Mouse (Mus musculus) liver, postnatal 0 days (tissue): ENCODE results near the gene Icosl. TPM values are rescaled to one million over a fixed set of nuclear protein-coding genes. Genes with fewer than 3 reads are reported as not detected.

Experiments used
- ATAC-seq: fragments of 200-750 bp; cut with Nextera tagmentation; 2 replicates; pipeline ENCODE4 v1.8.0; 2017; ENCODE audit warnings: mild to moderate bottlenecking, moderate library complexity
- DNase-seq: peaks from one replicate; pipeline ENCODE4 v3.0.0-alpha.2; 2016
- H3K27ac ChIP-seq: fragments of 300-500 bp; sonication (generic); 2 replicates; pipeline ENCODE4 v1.5.1; 2014; ENCODE audit warnings: antibody characterized with exemption, moderate library complexity, mild to moderate bottlenecking, low read depth
- H3K27me3 ChIP-seq: fragments of 300-500 bp; sonication (generic); 2 replicates; pipeline ENCODE4 v1.6.1; 2014; ENCODE audit warnings: low read length, control low read depth, mixed read lengths; ENCODE audit not compliant: insufficient read depth
- H3K36me3 ChIP-seq: fragments of 300-500 bp; sonication (generic); replicated peaks from 2 replicates; pipeline ENCODE4 v1.6.1; 2014; ENCODE audit warnings: mild to moderate bottlenecking, control low read depth, low read length, moderate library complexity, mixed read lengths; ENCODE audit not compliant: insufficient read depth
- H3K4me1 ChIP-seq: fragments of 300-500 bp; sonication (generic); 2 replicates; pipeline ENCODE4 v1.6.1; 2014; ENCODE audit warnings: antibody characterized with exemption, mild to moderate bottlenecking, control low read depth; ENCODE audit not compliant: insufficient read depth
- H3K4me2 ChIP-seq: fragments of 300-500 bp; sonication (generic); 2 replicates; pipeline ENCODE4 v1.6.1; 2014; ENCODE audit warnings: low read depth, mild to moderate bottlenecking, low read length, moderate library complexity, mixed read lengths
- H3K4me3 ChIP-seq: fragments of 300-500 bp; sonication (generic); 2 replicates; pipeline ENCODE4 v1.5.1; 2014; ENCODE audit warnings: low read depth, low read length
- H3K9ac ChIP-seq: fragments of 300-500 bp; sonication (generic); replicated peaks from 2 replicates; pipeline ENCODE4 v1.6.1; 2014; ENCODE audit warnings: mild to moderate bottlenecking, moderate library complexity
- H3K9me3 ChIP-seq: fragments of 300-500 bp; sonication (generic); 2 replicates; pipeline ENCODE4 v1.6.1; 2016; ENCODE audit warnings: mild to moderate bottlenecking, control low read depth, low read length, mixed read lengths
- CTCF ChIP-seq: sonication (generic); IDR thresholded peaks from 2 replicates; pipeline ENCODE4 v1.5.1; 2016; ENCODE audit warnings: antibody characterized with exemption, low read depth
- EP300 ChIP-seq: IDR thresholded peaks from 2 replicates; pipeline ENCODE4 v1.6.1; 2016; ENCODE audit warnings: antibody characterized with exemption, low read depth, mild to moderate bottlenecking
- WGBS: fragments of 180-500 bp; shearing (Covaris S2); extraction: QIAGEN DNeasy Blood & Tissue Kit; methylation state at CpG from one replicate; pipeline ENCODE4 v1.1.7; 2014; ENCODE audit not compliant: insufficient replicate concordance; 5-methylcytosine and 5-hydroxymethylcytosine counted together
- polyA plus RNA-seq: library from polyadenylated mRNA; unstranded; fragments of >200 nt; fragmentation: Nextera tagmentation; extraction: Ambion mirVana; gene quantifications from 2 replicates; pipeline ENCODE4 v1.2.1, GENCODE M21; 2015

Gene Icosl
- polyA plus RNA-seq, 1 experiment from 2014 or later, result 1.2 TPM

DNA sequence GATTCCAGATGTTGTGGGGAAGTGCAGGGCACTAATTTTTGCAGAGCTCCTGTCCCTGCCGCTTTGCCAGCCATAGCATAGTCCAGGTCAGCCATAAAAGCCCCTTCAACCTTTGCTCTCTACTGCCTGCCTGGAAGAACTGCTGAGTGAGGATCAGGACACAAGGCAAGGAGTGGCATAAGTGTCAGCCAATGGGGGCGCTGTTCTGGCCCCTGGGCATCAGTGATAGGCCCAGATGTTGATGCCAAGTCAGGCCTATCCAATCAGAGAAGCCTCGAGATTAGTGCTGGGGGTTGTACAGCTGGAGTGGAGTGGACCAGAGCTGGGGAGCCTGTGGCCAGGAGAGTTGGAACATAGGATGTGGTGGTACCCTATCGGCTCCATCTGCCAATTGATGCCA, 1.9 kb upstream of the Icosl start:
- WGBS, result 37% methylated on average over 4 of the region's 4 CpGs
- Histone ChIP-seq H3K4me2 (no peak overlapping the region), H3K27me3 (peaks cover 20% of the 10 kb centered on the region), H3K4me1 (peaks cover 3% of the 10 kb centered on the region; the same call in 1 of the 2 replicates), H3K9ac (no peak overlapping the region), H3K9me3 (no peaks in the 10 kb centered on the region), H3K36me3 (0 out of 2 replicates have a peak, but pooled peaks cover 5% of the 10 kb centered on the region), H3K4me3 (no peak overlapping the region), H3K27ac (no peak overlapping the region)
- DNase-seq, result peak; percentile 41
- ATAC-seq, result no peak
- TF ChIP-seq EP300, result no peak
- 0 out of 2 replicates have a peak, but pooled peaks have one; percentile 6 for TF ChIP-seq CTCF

DNA sequence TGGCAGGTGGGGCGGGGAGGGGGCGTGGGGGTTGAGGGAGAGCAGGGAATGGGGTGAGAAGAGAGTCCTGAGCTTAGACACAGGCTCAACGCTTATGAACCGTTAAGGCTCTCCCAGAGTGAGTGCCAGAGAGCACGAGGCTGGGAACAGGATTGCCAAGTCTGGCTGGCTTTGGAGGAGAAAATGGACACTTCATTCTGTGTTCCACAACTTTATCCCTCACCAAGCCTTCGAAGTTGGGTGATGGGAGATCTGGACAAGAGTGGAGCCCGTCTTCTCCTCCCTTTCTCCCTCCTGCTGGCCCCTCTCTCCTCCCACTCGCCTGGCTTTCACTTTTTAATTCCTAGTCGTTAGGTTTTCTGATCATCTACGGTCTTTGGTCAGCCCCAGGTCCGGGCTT, 561 bp upstream of the Icosl start:
- WGBS, result 17% methylated on average over 11 of the region's 11 CpGs
- Histone ChIP-seq H3K27me3 (peaks cover 20% of the 10 kb centered on the region), H3K4me3 (peak overlapping the region; percentile 57), H3K4me1 (peaks cover 3% of the 10 kb centered on the region; the same call in 1 of the 2 replicates), H3K4me2 (peak overlapping the region; percentile 84), H3K36me3 (0 out of 2 replicates have a peak, but pooled peaks cover 5% of the 10 kb centered on the region), H3K9me3 (no peaks in the 10 kb centered on the region), H3K9ac (no peak overlapping the region), H3K27ac (no peak overlapping the region)
- no peak for ATAC-seq
- TF ChIP-seq EP300 (no peak), CTCF (no peak)
- DNase-seq, result no peak

DNA sequence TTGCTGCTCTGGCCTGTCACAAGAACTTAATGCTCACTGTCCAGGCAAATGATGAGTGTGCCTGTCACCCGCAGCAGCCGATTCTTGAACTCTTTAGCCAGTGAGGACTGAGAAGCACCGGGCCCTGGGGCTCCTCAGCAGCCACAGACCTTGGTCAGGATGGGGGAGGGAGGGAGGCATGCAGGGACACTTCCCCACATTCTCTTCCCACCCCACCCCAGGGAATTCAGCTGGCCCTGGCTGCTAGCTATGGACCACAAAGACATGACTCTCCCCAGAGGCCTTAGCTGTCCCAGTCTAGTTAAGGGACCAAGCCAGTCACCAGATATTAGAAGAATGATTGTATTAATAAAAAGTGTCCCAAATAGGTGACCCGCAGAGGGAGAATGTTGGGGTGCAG, 5.0 kb downstream of the Icosl start:
- Histone ChIP-seq H3K27ac (no peak overlapping the region), H3K36me3 (peaks cover 5% of the 10 kb centered on the region; the same call in 1 of the 2 replicates), H3K9ac (no peak overlapping the region), H3K9me3 (no peaks in the 10 kb centered on the region), H3K4me1 (peaks cover 3% of the 10 kb centered on the region; the same call in 1 of the 2 replicates), H3K27me3 (peaks cover 12% of the 10 kb centered on the region), H3K4me2 (no peak overlapping the region), H3K4me3 (no peak overlapping the region)
- ATAC-seq (no peak), DNase-seq (no peak)
- 65% methylated on average over 4 of the region's 4 CpGs for WGBS
- TF ChIP-seq CTCF (no peak), EP300 (no peak)

GRCm38 (mm10) chr10:78074977-78075376, 5.9 kb downstream of the Icosl start:
- Histone ChIP-seq H3K4me2 (no peak overlapping the region), H3K27me3 (peaks cover 5% of the 10 kb centered on the region), H3K9ac (no peak overlapping the region), H3K36me3 (peaks cover 5% of the 10 kb centered on the region; the same call in 1 of the 2 replicates), H3K4me3 (no peak overlapping the region), H3K4me1 (peaks cover 1% of the 10 kb centered on the region; the same call in 1 of the 2 replicates), H3K27ac (no peak overlapping the region), H3K9me3 (no peaks in the 10 kb centered on the region)
- DNase-seq, result no peak
- TF ChIP-seq EP300, result no peak
- no peak for TF ChIP-seq CTCF
- no peak for ATAC-seq
- 26% methylated on average over 11 of the region's 11 CpGs for WGBS

DNA sequence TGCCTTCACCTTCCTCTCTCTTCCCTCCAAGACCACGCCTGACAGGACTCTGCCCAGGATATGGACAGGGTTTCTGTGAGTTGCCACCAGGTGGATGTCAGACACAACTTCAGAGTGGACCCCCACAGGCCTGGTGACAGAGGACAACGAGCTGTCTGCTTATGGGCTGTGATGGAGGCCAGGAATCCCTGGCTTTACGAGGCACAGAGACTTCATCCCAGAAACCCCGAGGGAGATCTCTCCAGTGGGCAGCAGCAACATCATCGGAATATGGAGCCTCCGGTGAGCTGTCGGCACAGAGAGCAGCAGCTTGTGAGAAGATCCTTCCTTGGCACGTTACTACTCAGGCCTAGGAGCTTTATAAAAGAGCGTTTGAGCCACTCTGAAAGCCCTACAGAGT, 8.8 kb downstream of the Icosl start:
- WGBS, result 72% methylated on average over 9 of the region's 9 CpGs
- Histone ChIP-seq H3K4me2 (no peak overlapping the region), H3K9me3 (no peaks in the 10 kb centered on the region), H3K4me1 (no peaks in the 10 kb centered on the region), H3K9ac (no peak overlapping the region), H3K36me3 (no peaks in the 10 kb centered on the region; the same call in 1 of the 2 replicates), H3K27ac (no peak overlapping the region), H3K27me3 (no peaks in the 10 kb centered on the region), H3K4me3 (no peak overlapping the region)
- no peak for ATAC-seq
- no peak for TF ChIP-seq EP300
- no peak for TF ChIP-seq CTCF
- no peak for DNase-seq

GRCm38 (mm10) chr10:78078276-78078675, 9.2 kb downstream of the Icosl start:
- Histone ChIP-seq H3K9ac (no peak overlapping the region), H3K27ac (no peak overlapping the region), H3K4me3 (no peak overlapping the region), H3K36me3 (no peaks in the 10 kb centered on the region; the same call in 1 of the 2 replicates), H3K4me1 (no peaks in the 10 kb centered on the region), H3K9me3 (no peaks in the 10 kb centered on the region), H3K4me2 (no peak overlapping the region), H3K27me3 (no peaks in the 10 kb centered on the region)
- no peak for ATAC-seq
- TF ChIP-seq CTCF (no peak), EP300 (no peak)
- DNase-seq, result no peak
- 51% methylated on average over 5 of the region's 5 CpGs for WGBS
